Mouse (Mus musculus): ENCODE results near the gene Arfgef2. TPM values are rescaled to one million over a fixed set of nuclear protein-coding genes. Genes with fewer than 3 reads are reported as not detected.
A peak's percentile ranks its signal among the peaks of the same experiment; 100 is the strongest.
"Not testable (repeated sequence)": the region's sequence is repeated elsewhere in the genome, so short reads cannot be mapped to it uniquely, and the experiment has no call there.

Arfgef2 gene
- polyA plus RNA-seq, 1 experiment from 2014 or later: 4.6 TPM

DNA sequence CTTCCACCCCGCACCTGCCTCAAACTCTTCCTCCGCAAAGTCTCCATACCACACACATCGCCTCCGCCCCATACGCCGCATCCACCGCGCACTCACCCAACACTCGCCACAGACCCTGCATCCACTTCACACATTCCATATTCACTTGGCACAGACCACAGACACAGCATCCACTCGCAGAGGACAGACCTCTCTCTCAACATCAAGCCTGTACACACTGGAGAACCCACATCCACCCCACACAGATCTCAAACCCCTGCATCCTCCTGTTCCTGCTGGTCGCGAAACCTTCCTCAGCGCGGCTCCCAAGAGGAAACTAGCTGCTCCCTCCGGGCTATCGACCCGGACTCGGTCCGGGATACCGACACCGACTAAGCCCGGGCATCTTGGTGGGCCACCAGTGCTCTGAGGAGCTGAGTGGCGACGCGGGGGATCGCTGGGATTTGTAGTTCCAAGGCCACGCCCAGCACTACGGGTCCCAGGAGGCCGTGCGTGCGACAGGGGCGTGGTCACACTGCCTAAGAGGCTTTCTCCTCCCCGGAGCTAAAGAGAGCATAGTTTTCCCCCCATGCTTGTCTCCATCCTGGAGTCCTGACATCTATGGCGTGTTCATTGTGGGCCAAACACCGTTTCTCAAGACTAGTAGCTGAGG lies 18.9 kb upstream of the Arfgef2 start:
- Histone ChIP-seq H3K4me3 (peak overlapping the region; percentile 82), H3K4me2 (peak overlapping the region; percentile 91), H3K9ac (peak overlapping the region; percentile 86), H3K4me1 (replicated peaks) (peaks cover 19% of the 10 kb centered on the region), H3K9me3 (no peaks in the 10 kb centered on the region), H3K36me3 (no peaks in the 10 kb centered on the region), H3K27ac (replicated peaks) (peak overlapping the region; percentile 76), H3K27me3 (no peaks in the 10 kb centered on the region)
- under 1% methylated on average over 35 of the region's 35 CpGs for WGBS
- ATAC-seq (ENCODE audit: low FRiP score, low read depth): peak; percentile 96

DNA sequence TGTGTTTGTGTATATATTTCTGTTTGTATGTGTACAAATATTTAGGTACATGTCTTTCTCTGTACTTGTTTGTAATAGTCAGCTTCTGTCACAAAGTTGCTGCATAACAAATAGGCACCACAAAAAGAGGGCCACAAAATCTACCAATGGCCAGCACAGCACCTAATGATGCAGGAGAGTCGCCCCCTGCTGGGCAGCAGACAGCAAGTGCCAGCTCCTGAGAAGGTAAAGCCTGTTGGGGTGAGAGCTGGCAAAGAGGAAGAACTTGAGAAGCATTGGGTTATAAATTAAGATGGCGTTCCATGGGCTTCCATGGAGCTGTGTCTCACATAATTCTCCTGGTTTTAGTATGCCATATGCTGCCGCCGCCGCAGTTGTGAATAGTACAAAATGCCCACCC lies 13.7 kb upstream of the Arfgef2 start:
- H3K4me3 ChIP-seq: no peak overlapping the region
- no peaks in the 10 kb centered on the region for H3K9me3 ChIP-seq
- no peaks in the 10 kb centered on the region for H3K27me3 ChIP-seq
- peaks cover 23% of the 10 kb centered on the region for H3K4me1 ChIP-seq (replicated peaks)
- WGBS: 67% methylated on average over 5 of the region's 5 CpGs
- H3K4me2 ChIP-seq: no peak overlapping the region
- H3K27ac ChIP-seq (replicated peaks): peak overlapping the region; percentile 56
- H3K36me3 ChIP-seq: peaks cover 10% of the 10 kb centered on the region
- ATAC-seq (ENCODE audit: low FRiP score, low read depth): no peak
- H3K9ac ChIP-seq: no peak overlapping the region

DNA sequence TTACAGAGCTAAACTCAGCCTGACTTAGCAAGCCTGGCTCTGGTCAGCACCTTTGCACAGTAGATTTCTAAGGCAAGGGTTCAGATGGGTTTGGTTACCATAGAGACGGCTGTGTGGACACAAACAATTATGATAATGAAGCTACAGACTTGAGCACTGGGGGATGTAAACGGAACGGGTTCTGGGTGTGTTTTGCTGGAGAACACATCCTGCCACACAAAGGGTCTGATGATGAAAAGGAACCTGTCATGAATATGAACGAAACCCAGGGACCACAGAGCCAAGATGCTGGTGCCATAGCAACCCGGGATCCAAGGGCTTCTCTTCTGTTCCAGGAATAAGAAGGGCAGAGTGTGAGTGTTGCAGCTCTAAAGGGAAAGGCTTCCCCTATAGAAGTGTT lies 13.0 kb upstream of the Arfgef2 start, which contains the start of gene Trp53rkb:
Trp53rkb (plus strand) TSS at position 177 of the 400 bp plus-strand sequence.
- Histone ChIP-seq H3K4me1 (replicated peaks) (peaks cover 19% of the 10 kb centered on the region), H3K9ac (peak within 1 kb of the TSS; percentile 80), H3K36me3 (peaks cover 15% of the 10 kb centered on the region), H3K27ac (replicated peaks) (peak within 1 kb of the TSS; percentile 76), H3K9me3 (no peaks in the 10 kb centered on the region), H3K4me3 (peak within 1 kb of the TSS; percentile 87), H3K27me3 (no peaks in the 10 kb centered on the region), H3K4me2 (peak within 1 kb of the TSS; percentile 72)
- ATAC-seq (ENCODE audit: low FRiP score, low read depth): peak; percentile 81
- WGBS: 11% methylated on average over 5 of the region's 5 CpGs

DNA sequence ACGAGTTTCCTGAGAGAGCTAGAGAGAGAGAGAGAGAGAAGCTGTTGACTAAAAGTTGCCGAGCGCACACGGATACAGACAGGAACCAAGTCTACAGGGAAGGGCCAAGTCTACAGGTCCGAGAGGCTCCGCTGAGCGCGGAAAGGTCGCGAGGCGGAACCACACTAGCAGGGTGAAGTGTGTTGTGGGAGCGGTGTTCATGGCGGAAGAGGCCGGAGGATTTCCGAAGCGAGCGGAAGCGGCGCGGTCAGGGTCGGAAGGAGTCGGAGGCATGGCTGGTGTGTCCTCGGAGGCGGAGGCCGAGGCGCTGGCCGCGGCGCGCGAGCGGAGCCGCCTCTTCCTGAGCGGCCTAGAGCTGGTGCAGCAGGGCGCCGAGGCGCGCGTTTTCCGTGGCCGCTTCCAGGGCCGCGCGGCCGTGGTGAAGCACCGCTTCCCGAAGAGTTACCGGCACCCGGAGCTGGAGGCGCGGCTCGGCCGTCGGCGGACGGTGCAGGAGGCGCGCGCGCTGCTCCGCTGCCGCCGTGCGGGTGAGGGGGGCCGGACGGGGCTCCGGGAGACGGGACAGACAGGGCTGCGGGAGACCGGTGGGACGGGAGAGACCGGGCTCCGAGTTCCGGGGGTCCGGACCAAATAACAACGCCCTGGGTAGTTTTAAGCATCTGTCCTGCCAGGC lies 11.7 kb upstream of the Arfgef2 start:
- H3K9ac ChIP-seq: peak overlapping the region; percentile 80
- peak overlapping the region; percentile 72 for H3K4me2 ChIP-seq
- under 1% methylated on average over 57 of the region's 76 CpGs for WGBS
- not testable (repeated sequence) for H3K27me3 ChIP-seq, H3K9me3 ChIP-seq
- ATAC-seq (ENCODE audit: low FRiP score, low read depth): peak; percentile 92
- peaks cover 19% of the 10 kb centered on the region for H3K4me1 ChIP-seq (replicated peaks)
- peak overlapping the region; percentile 76 for H3K27ac ChIP-seq (replicated peaks)
- H3K36me3 ChIP-seq: peaks cover 22% of the 10 kb centered on the region
- H3K4me3 ChIP-seq: peak overlapping the region; percentile 87

DNA sequence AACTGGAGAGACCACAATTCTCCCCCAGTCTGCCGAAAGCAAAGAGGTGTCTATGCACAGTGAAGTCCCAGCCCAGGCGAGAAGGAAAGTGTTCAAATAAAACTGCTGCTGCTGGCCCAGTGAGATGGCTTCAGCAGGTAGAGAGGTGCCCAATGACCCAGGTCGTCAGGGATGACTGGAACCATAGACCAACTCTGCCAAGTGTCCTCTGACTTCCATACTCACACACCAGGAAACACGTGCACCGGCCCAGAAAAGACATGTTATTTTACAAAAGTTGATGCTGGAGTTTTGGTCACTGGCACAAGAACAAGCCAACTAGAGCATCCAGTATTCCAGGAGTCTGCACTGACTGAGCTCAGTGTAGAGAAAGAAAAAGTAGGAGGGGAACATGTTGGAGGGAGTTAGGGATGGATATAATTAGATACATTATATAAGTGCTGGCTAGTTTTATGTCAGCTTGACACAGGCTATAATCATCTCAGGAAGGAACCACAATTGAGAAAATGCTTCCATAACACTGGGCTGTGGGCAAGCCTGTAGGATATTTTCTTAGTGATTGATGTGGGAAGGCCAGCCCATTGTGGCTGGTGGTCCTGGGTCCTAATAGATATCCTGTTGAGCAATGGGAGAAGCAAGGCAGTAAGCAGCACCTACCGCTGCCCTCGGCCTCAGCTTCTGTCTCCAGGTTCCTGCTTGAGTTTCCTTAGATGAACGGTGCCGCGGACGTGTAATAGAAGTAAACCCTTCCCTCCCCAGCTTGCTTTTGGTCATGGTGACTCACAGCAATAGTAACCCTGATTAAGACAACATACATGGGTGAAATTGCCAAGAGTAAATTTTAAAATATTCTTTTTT lies 5.5 kb upstream of the Arfgef2 start:
- Histone ChIP-seq H3K4me1 (replicated peaks) (peaks cover under 1% of the 10 kb centered on the region), H3K36me3 (peaks cover 22% of the 10 kb centered on the region), H3K4me3 (no peak overlapping the region), H3K27ac (replicated peaks) (no peak overlapping the region), H3K4me2 (no peak overlapping the region), H3K27me3 (0 out of 2 replicates have a peak, but pooled peaks cover 2% of the 10 kb centered on the region), H3K9ac (no peak overlapping the region), H3K9me3 (no peaks in the 10 kb centered on the region)
- ATAC-seq (ENCODE audit: low FRiP score, low read depth): no peak
- WGBS: 80% methylated on average over 11 of the region's 11 CpGs

DNA sequence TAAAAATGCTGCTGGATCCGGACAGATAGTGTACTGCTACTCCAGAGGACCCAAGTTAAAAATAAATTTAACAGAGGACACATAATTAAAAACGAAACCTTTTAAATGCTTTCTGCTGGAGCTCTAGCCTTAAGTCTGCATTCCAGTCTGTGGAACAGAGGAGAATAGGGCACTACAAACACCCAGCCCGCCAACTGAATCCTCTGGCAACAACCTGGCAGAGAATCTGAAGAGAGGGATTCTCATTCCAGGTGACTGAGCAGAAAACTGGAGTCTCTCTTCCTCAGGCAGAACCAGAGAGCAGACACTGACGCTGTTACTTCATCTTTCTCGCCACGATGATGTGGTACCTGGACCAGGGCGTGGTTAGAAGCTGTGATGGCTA lies 4.9 kb upstream of the Arfgef2 start:
- no peak overlapping the region for H3K9ac ChIP-seq
- ATAC-seq (ENCODE audit: low FRiP score, low read depth): no peak
- no peak overlapping the region for H3K4me3 ChIP-seq
- 0 out of 2 replicates have a peak, but pooled peaks cover 2% of the 10 kb centered on the region for H3K27me3 ChIP-seq
- 91% methylated on average over 7 of the region's 7 CpGs for WGBS
- no peak overlapping the region for H3K27ac ChIP-seq (replicated peaks)
- no peaks in the 10 kb centered on the region for H3K9me3 ChIP-seq
- no peak overlapping the region for H3K4me2 ChIP-seq
- no peaks in the 10 kb centered on the region for H3K4me1 ChIP-seq (replicated peaks)
- H3K36me3 ChIP-seq: peaks cover 22% of the 10 kb centered on the region

DNA sequence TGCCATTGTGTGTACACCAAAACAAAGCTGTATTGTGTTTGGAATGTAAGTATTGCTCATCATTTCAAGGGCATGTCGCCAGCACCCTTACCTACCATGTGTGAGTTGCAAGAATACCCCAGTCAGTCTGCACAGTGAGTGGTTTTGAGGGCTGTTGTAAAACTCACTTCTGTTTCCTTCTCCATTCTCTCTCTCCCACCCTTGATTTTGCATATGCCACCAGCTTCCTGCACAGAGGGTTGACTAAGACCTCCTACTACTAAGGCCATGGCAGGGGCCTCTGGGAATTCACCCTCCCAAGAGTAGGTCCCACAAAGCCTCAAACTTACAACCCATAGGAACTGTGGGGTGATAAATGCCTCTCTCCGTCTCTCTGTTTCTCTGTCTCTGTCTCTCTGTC lies 4.0 kb upstream of the Arfgef2 start:
- Histone ChIP-seq H3K9ac (no peak overlapping the region), H3K27ac (replicated peaks) (no peak overlapping the region), H3K4me3 (no peak overlapping the region), H3K36me3 (peaks cover 15% of the 10 kb centered on the region), H3K4me1 (replicated peaks) (peaks cover 7% of the 10 kb centered on the region), H3K9me3 (no peaks in the 10 kb centered on the region), H3K4me2 (no peak overlapping the region), H3K27me3 (0 out of 2 replicates have a peak, but pooled peaks cover 2% of the 10 kb centered on the region)
- 82% methylated on average over 2 of the region's 2 CpGs for WGBS
- ATAC-seq (ENCODE audit: low FRiP score, low read depth): no peak

DNA sequence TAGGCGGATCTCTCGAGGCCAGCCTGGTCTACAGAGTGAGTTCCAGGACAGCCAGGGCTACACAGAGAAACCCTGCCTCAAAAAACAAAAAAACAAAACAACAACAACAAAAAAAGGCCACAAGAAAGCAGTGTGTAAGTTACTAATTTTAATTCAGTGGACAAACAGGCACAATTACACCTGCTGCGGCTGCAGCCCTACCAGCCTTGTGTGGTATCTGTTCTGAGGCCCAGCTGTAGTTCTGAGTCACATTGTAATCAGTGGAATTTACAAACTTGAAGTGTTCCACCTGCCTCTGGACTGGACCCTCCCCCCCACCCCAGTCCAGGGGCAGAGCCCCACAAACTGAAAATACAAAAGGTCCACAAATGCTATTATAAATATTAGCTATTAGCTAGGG lies 2.1 kb upstream of the Arfgef2 start:
- whole genome bisulfite sequencing: 93% methylated on average over 3 of the region's 3 CpGs
- Histone ChIP-seq H3K4me2 (no peak overlapping the region), H3K9ac (no peak overlapping the region), H3K27ac (replicated peaks) (no peak overlapping the region), H3K4me3 (no peak overlapping the region), H3K27me3 (0 out of 2 replicates have a peak, but pooled peaks cover 2% of the 10 kb centered on the region), H3K4me1 (replicated peaks) (peaks cover 12% of the 10 kb centered on the region), H3K36me3 (no peaks in the 10 kb centered on the region), H3K9me3 (no peaks in the 10 kb centered on the region)
- ATAC-seq (ENCODE audit: low FRiP score, low read depth): no peak

DNA sequence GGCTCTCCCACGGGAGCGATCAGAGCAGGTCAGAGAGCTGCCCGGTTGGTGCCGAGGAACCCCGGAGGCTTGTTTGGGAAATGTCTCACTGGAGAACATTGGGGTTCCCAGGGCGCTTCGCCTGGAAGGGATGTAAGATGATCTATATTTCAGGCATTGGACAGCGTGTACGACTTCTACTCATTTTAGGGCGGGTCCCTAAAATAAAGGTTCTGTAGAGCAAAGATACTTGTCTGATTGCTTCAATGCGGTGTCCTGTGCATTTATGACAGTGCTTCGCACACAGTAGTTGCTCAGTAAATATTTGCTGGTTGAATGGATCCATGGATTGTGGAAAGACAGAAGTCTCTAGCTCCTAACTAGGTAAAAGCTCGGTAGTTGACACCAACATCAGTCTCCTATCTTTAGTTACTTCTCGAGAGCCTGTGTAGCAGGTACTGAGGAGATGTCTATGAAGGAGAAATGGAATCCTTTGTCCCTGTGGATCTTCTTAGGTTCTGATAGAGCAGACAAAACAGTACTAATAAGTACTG lies 851 bp downstream of the Arfgef2 start:
- Histone ChIP-seq H3K4me1 (replicated peaks) (peaks cover 12% of the 10 kb centered on the region), H3K4me3 (peak overlapping the region; percentile 76), H3K4me2 (peak overlapping the region; percentile 85), H3K27ac (replicated peaks) (peak overlapping the region; percentile 73; the same call in 1 of the 2 replicates), H3K9ac (peak overlapping the region; percentile 74), H3K36me3 (no peaks in the 10 kb centered on the region), H3K27me3 (0 out of 2 replicates have a peak, but pooled peaks cover 2% of the 10 kb centered on the region), H3K9me3 (no peaks in the 10 kb centered on the region)
- WGBS: 28% methylated on average over 14 of the region's 14 CpGs
- ATAC-seq (ENCODE audit: low FRiP score, low read depth): 0 out of 2 replicates have a peak, but pooled peaks have one; percentile 9

DNA sequence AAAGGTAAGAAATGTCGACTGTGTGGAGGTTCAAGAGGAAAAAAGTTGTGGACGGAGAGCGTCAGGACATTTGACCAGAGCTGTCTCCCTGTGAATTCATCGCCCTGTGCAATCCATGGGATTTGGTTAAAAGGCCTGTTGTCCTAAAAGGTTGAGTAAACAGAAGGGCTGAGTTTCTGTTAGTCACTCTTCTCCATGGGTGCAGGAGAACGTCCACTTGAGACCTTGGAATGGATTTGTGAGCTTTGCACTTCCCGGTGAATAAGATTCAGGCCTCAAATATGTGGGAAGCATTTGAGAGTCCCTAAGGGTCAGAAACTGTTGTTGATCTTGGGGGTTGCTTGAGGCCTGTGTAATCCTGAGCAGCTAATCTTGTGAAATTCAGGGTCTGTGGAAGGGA lies 1.4 kb downstream of the Arfgef2 start:
- no peak for ATAC-seq (ENCODE audit: low FRiP score, low read depth)
- WGBS: 87% methylated on average over 6 of the region's 6 CpGs
- peak overlapping the region; percentile 85 for H3K4me2 ChIP-seq
- H3K4me3 ChIP-seq: no peak overlapping the region
- 0 out of 2 replicates have a peak overlapping the region, but pooled peaks have one; percentile 74 for H3K9ac ChIP-seq
- no peak overlapping the region for H3K27ac ChIP-seq (replicated peaks)
- H3K27me3 ChIP-seq: 0 out of 2 replicates have a peak, but pooled peaks cover 2% of the 10 kb centered on the region
- H3K4me1 ChIP-seq (replicated peaks): peaks cover 12% of the 10 kb centered on the region
- H3K36me3 ChIP-seq: no peaks in the 10 kb centered on the region
- H3K9me3 ChIP-seq: no peaks in the 10 kb centered on the region

DNA sequence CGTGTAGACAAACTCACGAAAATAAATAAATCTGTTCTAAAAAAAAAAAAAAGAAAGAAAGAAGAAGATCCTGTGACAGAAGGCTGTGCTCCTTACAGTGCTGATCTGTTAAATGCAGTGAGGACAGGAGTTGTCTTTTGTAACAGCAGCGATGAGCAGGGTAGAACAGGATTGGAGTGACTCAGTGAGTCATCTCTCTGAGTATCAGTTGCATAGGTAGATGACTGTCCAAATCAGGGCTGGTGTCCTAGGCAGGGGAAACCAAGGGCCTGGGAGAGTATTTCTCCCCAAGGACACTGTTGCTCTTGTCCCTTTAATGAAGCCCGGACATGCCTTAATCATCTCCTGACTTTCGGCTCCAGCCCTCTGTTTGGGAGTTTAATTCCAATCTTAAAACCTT lies 4.1 kb downstream of the Arfgef2 start:
- no peaks in the 10 kb centered on the region for H3K36me3 ChIP-seq
- no peak overlapping the region for H3K4me3 ChIP-seq
- H3K9me3 ChIP-seq: no peaks in the 10 kb centered on the region
- ATAC-seq (ENCODE audit: low FRiP score, low read depth): no peak
- no peaks in the 10 kb centered on the region for H3K27me3 ChIP-seq
- no peak overlapping the region for H3K4me2 ChIP-seq
- H3K9ac ChIP-seq: no peak overlapping the region
- no peak overlapping the region for H3K27ac ChIP-seq (replicated peaks)
- WGBS: 93% methylated on average over 5 of the region's 5 CpGs
- peaks cover 12% of the 10 kb centered on the region for H3K4me1 ChIP-seq (replicated peaks)

All from hindbrain, embryonic 15.5 days (tissue).